Mouse (Mus musculus): ENCODE data around the gene Jade1. TPM values are rescaled to one million over a fixed set of nuclear protein-coding genes. Genes with fewer than 3 reads are reported as not detected.

The Jade1 gene
- total RNA-seq, 2 experiments from 2014 or later, result 26.0 to 31.1 TPM

GRCm38 (mm10) chr3:41599806-41600589, 44.5 kb downstream of the Jade1 start:
- peak; percentile 56 for DNase-seq

GRCm38 (mm10) chr3:41601226-41602020, 45.9 kb downstream of the Jade1 start:
- DNase-seq, result no peak

- DNase-seq, result no peak
Measured at GRCm38 (mm10) chr3:41602933-41603332, 47.4 kb downstream of the Jade1 start.

- no peak for DNase-seq
Measured at GRCm38 (mm10) chr3:41603470-41604019, 48.0 kb downstream of the Jade1 start.

- no peak for DNase-seq
Measured at GRCm38 (mm10) chr3:41604629-41605321, 49.2 kb downstream of the Jade1 start.

GRCm38 (mm10) chr3:41605601-41606329, 50.2 kb downstream of the Jade1 start:
- no peak for DNase-seq

GRCm38 (mm10) chr3:41606330-41606664, 50.8 kb downstream of the Jade1 start:
- DNase-seq, result no peak

- no peak for DNase-seq
Measured at GRCm38 (mm10) chr3:41607050-41607449, 51.5 kb downstream of the Jade1 start.

GRCm38 (mm10) chr3:41607467-41607866, 51.9 kb downstream of the Jade1 start:
- no peak for DNase-seq

GRCm38 (mm10) chr3:41609071-41609470, 53.5 kb downstream of the Jade1 start:
- DNase-seq, result no peak

GRCm38 (mm10) chr3:41612211-41612610, 56.7 kb downstream of the Jade1 start:
- no peak for DNase-seq

GRCm38 (mm10) chr3:41613706-41614105, 58.2 kb downstream of the Jade1 start:
- DNase-seq, result no peak

- no peak for DNase-seq
Measured at GRCm38 (mm10) chr3:41614230-41614985, 58.9 kb downstream of the Jade1 start.

GRCm38 (mm10) chr3:41618036-41618435, 62.5 kb downstream of the Jade1 start:
- DNase-seq, result no peak

GRCm38 (mm10) chr3:41618488-41618887, 63.0 kb downstream of the Jade1 start:
- no peak for DNase-seq

GRCm38 (mm10) chr3:41620971-41621370, 65.4 kb downstream of the Jade1 start:
- DNase-seq, result no peak

- no peak for DNase-seq
Measured at GRCm38 (mm10) chr3:41655642-41656041, 100.1 kb downstream of the Jade1 start.
